Mouse (Mus musculus) kidney, adult 9 months (tissue): ENCODE measurements around the gene Ccr7.
A peak's percentile ranks its signal among the peaks of the same experiment; 100 is the strongest.

ENCODE experiments used
- DNase-seq: peaks from one replicate; pipeline ENCODE4 v3.0.0; 2022

Ccr7 gene

DNA sequence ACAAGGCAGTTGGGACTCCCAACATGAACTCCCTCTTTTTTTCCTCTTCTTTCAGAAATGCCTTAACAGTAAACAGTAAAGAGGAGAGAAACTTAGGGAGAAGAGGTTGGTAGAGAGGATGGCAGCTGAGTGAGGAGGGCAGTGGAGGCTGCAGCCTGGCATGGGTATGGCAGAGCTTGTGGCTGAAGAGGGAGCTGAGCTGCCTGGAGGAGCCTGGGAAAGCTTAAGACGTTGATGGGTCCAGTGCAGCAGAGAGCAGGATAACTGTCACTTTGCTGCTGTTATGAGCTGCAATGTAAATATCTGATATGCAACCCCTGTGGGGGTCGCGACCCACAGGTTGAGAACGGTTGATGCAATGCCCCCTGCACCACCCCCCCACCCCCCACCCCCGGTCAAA lies 42.2 kb downstream of the Ccr7 start:
- no peak for DNase-seq

- no peak for DNase-seq
These were observed 43.2 kb downstream of the Ccr7 start for GRCm38 (mm10) chr11:99111631-99112030.

GRCm38 (mm10) chr11:99111155-99111554 lies 43.7 kb downstream of the Ccr7 start:
- DNase-seq, result no peak

GRCm38 (mm10) chr11:99110370-99111110 lies 44.3 kb downstream of the Ccr7 start:
- peak; percentile 14 for DNase-seq

- DNase-seq, result no peak
These were observed 46.6 kb downstream of the Ccr7 start for GRCm38 (mm10) chr11:99108296-99108695.

DNA sequence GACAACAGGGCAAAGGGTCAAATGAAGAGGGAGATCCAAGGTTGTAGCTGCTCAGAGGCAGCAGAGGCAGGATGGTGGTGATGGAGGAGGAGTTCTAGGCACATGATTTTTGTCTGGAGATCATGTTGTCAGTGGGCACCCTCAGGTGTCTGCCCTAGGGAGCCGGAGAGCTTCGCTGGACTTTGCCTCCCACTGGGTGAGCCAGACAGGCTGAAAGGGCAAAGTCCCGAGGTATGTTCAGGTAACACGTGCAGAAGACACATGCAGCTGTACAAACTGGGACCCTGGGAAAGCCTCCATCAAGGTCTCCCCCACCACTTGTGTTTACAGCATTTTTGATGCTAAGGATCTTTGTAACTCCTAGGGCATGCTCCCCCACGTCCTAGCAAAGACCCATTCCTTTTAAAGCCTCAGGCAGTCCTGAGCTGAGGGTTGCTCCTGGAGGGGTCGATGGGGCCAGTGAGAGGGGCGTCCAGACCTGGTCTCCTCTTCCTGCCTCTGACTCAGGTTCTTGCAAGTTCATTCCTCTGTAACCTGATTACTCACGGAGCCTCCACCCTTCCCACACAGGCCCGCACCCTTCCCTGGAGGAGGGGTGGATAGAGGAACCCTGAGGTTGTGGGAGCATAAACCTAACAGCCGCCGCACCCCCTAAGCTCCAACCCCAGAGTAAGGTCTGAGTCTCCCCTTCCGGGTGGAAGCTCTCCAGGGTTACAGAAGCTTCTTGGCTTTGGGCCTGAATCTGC lies 48.7 kb downstream of the Ccr7 start:
- DNase-seq, result peak; percentile 90

- no peak for DNase-seq
These were observed 50.1 kb downstream of the Ccr7 start for GRCm38 (mm10) chr11:99104609-99105410.

GRCm38 (mm10) chr11:99102575-99103270 lies 52.2 kb downstream of the Ccr7 start:
- no peak for DNase-seq

DNA sequence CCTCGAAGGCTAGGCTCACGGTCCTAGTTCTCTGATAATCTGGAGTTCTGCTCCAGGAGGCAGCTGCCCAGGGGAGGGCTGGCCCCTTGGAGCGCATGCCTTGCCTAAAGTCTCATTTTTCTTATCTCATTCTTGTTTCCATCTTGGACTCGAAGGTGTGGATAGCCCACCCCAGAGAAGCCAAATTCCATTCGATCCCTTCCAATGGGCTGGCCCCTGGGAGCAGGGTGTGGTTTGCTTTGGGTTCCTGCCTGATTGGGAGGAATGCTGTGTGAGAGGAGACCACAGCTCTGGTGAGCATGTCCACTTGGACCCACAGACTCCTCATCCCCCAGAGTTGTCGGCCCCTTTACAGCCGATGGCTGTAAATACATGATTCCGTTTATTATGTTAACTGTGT lies 53.2 kb downstream of the Ccr7 start:
- DNase-seq, result no peak

- no peak for DNase-seq
These were observed 54.7 kb downstream of the Ccr7 start for GRCm38 (mm10) chr11:99100215-99100614.

GRCm38 (mm10) chr11:99099516-99099915 lies 55.4 kb downstream of the Ccr7 start:
- peak; percentile 39 for DNase-seq

DNA sequence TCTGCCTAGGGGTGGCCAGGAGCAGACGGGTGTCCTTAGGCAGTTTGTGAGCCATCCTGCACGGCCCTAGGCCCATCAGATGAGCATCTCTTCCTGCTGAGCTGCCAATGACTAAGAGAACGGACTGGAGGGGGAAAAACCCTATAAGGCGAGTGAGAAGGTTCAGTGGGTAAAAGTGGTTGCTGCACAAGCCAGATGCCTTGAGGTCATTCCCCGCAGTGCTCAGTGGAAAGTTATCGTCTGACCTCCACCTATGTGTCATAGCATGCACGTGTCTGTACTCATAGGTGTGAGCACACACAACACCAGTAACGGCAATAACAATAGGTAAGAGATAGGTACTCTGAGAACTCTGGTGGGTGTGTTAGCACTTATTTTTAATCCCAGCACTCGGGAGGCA lies 56.0 kb downstream of the Ccr7 start:
- DNase-seq, result no peak

DNA sequence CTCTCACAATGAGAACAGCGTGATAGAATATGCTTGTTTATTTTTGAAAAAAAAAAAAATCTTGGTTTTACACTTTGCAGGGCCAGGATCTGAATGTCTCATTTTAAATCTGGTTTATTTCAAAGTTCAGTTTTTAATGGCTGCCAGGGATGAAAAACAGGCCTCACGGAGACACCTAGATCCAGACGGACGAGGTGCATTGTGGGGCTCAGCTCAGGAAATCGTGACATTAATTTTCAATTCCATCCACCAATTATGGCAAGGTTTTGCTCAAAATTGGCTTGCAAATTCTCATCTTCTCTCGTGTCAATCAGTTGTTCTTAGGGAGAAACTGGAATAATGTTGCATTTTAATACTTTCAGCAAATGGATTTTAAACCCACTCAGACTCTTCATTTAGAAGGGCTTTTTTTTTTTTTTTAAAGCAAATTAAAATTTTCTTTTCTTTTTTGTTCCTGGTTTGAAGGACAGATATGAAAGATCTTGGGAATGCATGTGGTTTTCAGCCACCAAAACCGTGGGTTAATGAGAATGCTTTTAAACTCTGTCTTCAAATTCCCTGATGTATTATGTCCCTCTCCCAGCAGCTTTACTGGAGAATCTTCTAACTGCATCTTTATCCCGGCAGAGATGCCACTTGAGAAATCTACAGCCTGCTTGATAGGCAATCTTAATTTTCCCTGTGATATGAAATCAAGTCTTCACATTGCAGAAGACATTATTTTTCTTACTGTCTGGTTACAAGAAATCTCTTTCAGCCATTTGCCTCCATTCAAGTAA lies 57.7 kb downstream of the Ccr7 start:
- DNase-seq, result no peak

DNA sequence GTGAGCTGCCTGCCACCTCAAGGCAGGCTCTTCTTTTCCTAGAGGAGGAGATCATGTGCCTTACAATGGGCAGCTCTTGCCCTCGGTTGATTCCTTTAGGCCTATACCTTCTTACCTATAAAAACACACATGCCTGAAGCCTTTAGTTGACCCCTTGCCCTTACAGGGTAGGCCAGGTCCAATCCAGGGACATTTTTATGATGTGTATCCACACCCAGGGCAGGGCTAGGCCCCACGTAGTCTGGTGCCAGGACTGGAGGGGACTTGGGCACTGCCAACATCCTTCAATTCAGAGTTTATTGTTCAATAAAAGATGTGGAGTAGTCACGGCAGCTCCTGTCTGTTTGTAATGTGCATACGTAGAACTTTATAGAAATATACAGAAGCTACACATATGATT lies 58.5 kb downstream of the Ccr7 start:
- no peak for DNase-seq

DNA sequence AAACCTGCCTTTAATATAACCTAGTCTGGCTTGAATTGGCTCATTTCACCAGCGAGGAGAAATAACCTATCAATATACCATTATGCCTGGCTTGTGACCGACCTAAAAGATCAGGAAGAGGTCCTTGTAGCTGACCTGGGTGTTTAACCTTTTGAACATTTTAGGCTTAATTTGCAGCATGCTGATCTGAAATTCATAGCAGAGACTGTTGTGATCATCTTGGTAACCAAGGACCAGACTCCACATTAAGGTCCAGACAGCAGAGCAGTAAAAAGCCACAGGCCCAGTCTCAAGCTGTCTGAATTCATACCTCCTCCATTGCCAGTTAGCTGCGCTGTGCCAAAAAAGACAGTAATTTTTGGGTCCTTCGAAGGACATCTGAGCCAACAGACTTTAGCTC lies 59.1 kb downstream of the Ccr7 start:
- DNase-seq, result no peak

GRCm38 (mm10) chr11:99094911-99095676 lies 59.8 kb downstream of the Ccr7 start:
- DNase-seq, result no peak
